Mouse (Mus musculus): ENCODE measurements around the gene Twf1. TPM values are rescaled to one million over a fixed set of nuclear protein-coding genes. Genes with fewer than 3 reads are reported as not detected.

Twf1 gene
- total RNA-seq (2021), result 10 to 100 TPM; 15.9 to 17.0 TPM
- long read RNA-seq, experiment 1, transcript Twf1-201 (9 exons, 3,025 nt), result major isoform, 10 of 11 reads
- long read RNA-seq, experiment 1, partial matches to known transcripts, result 0 of 11 reads
- long read RNA-seq, experiment 1, other reads (novel, unspliced or antisense), result 1 of 11 reads
- long read RNA-seq, experiment 2, transcript Twf1-201 (9 exons, 3,025 nt), result major isoform, 5 of 6 reads
- long read RNA-seq, experiment 2, partial matches to known transcripts, result 0 of 6 reads
- long read RNA-seq, experiment 2, other reads (novel, unspliced or antisense), result 1 of 6 reads

- peak; percentile 99 for DNase-seq
- intact Hi-C loops (cut with DNase I; ENCODE audit: low total_unique reads), result no loop called here
Measured at GRCm38 (mm10) chr15:94589219-94590075, at the start of gene Twf1. Gene Twf1, minus strand, starts transcription at chr15:94589889.

- intact Hi-C loops (cut with DNase I; ENCODE audit: low total_unique reads), result no loop called here
- no peak for DNase-seq
Measured at GRCm38 (mm10) chr15:94639126-94639525, 49.4 kb upstream of the Twf1 start.

DNA sequence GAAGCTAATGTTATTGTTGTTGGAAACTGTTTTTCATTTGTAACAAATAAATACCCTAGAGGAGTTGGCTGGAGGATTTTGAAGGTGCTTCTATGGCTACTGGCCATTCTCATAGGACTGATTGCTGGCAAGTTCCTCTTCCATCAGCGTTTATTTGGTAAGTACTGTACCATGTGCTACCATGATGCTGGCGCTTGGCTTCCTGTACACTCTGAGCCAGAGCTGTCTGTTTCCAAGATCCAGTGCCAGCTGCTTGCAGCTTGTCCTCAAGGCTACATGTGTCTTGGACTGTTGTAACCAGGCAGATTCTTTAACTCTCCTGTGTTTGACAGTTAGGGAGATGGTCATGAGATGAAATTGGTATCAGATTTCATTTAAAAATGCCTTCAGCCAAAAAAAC, 48.5 kb upstream of the Twf1 start:
- no peak for DNase-seq
- intact Hi-C loops (cut with DNase I; ENCODE audit: low total_unique reads), result no loop called here

DNA sequence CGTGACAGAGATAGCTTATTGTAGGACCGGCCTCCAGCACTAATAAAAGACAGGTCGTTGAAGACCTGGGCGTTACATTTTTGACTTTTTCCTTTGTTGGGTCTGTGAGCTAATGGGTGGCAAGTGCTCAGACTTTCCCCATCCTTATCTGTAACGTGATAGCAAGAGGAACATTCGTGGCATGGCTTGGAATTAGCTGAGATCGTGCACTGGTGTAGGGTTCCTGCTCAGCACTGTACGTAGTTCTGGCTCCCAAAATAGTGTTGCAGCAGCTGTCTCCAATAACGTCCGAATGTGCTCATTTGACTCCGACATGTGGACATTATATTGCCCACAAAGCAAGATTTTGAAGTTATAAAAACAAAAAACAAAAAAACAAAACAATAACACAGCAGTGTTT, 44.8 kb upstream of the Twf1 start:
- no peak for DNase-seq
- intact Hi-C loops (cut with DNase I; ENCODE audit: low total_unique reads), result no loop called here

DNA sequence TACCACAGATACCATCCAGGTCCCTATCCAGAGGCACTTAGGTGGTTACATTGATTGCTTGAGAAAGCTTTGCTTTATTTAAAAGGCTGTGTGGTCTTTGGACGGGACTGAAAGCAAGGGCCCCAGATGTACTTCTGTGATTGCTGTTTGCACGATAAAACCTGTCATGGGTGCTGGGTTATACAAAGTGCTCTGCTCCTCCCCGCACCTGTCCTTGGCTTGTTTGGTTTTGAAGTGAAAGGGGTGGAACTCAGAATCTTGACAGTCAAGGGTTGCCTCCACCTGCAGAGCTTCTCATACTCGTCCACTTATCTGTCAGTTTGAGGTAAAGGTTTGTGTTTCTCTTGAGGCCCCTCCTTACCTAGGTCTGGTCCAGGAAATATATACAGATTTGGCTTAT, 40.9 kb upstream of the Twf1 start:
- intact Hi-C loops (cut with DNase I; ENCODE audit: low total_unique reads), result no loop called here
- DNase-seq, result no peak

- peak; percentile 66 for DNase-seq
- intact Hi-C loops (cut with DNase I; ENCODE audit: low total_unique reads), result no loop called here
Measured at GRCm38 (mm10) chr15:94628830-94629601, 39.3 kb upstream of the Twf1 start, which contains the start of gene Tmem117. Gene Tmem117, plus strand, starts transcription at chr15:94629232.

- intact Hi-C loops (cut with DNase I; ENCODE audit: low total_unique reads), result no loop called here
- no peak for DNase-seq
Measured at GRCm38 (mm10) chr15:94628463-94628829, 38.8 kb upstream of the Twf1 start.

DNA sequence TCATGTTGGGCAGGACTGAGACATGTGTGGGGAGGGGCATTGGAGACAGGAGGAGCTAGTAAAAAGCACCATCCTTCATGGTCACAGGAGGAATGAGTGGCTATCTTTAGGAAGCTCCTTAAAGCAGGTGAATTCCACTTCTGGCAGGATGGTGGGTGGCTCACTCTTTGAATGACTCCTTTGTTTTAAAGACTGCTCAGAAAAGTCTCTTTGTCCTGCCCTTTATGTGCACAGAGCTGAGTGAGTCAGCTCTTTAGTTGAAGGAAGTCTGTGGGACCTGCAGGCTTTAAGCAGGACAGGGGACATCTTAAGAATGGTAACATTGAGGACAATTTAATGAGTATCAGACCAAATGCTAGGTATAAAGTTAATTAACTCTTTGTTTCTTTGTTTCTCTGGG, 31.2 kb upstream of the Twf1 start:
- intact Hi-C loops (cut with DNase I; ENCODE audit: low total_unique reads), result no loop called here
- no peak for DNase-seq

GRCm38 (mm10) chr15:94616036-94616435, 26.3 kb upstream of the Twf1 start:
- intact Hi-C loops (cut with DNase I; ENCODE audit: low total_unique reads), result no loop called here
- no peak for DNase-seq

- intact Hi-C loops (cut with DNase I; ENCODE audit: low total_unique reads), result no loop called here
- no peak for DNase-seq
Measured at GRCm38 (mm10) chr15:94607768-94608167, 18.1 kb upstream of the Twf1 start.

- intact Hi-C loops (cut with DNase I; ENCODE audit: low total_unique reads), result no loop called here
- DNase-seq, result no peak
Measured at GRCm38 (mm10) chr15:94602441-94602840, 12.8 kb upstream of the Twf1 start.

GRCm38 (mm10) chr15:94601339-94601738, 11.7 kb upstream of the Twf1 start:
- intact Hi-C loops (cut with DNase I; ENCODE audit: low total_unique reads), result no loop called here
- DNase-seq, result peak; percentile 54

- intact Hi-C loops (cut with DNase I; ENCODE audit: low total_unique reads), result no loop called here
- no peak for DNase-seq
Measured at GRCm38 (mm10) chr15:94600145-94600707, 10.5 kb upstream of the Twf1 start.

DNA sequence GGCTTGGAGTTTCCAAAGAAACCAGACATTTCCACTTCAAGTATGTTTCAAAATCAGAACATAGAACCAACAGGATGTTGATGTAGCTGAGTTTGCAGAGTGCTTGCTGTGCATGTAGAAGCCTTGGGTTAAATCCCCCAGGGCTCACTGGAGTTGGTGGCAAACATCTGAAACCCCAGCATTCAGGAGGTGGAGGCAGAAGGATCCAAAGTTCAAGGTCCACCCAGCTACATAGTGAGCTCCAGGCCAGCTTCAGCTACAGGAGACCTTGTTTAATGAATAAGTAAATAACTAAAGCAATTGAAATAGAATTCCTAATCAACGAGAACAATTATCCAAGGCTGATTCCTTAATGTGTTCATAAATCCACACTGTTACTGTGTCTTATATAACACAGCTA, 3.9 kb upstream of the Twf1 start:
- DNase-seq, result no peak
- intact Hi-C loops (cut with DNase I; ENCODE audit: low total_unique reads), result no loop called here

GRCm38 (mm10) chr15:94591356-94591755, 1.7 kb upstream of the Twf1 start:
- intact Hi-C loops (cut with DNase I; ENCODE audit: low total_unique reads), result no loop called here
- no peak for DNase-seq

GRCm38 (mm10) chr15:94590083-94590482, 394 bp upstream of the Twf1 start:
- intact Hi-C loops (cut with DNase I; ENCODE audit: low total_unique reads), result no loop called here
- no peak for DNase-seq

GRCm38 (mm10) chr15:94587826-94588715, 1.6 kb downstream of the Twf1 start:
- intact Hi-C loops (cut with DNase I; ENCODE audit: low total_unique reads), result no loop called here
- no peak for DNase-seq

DNA sequence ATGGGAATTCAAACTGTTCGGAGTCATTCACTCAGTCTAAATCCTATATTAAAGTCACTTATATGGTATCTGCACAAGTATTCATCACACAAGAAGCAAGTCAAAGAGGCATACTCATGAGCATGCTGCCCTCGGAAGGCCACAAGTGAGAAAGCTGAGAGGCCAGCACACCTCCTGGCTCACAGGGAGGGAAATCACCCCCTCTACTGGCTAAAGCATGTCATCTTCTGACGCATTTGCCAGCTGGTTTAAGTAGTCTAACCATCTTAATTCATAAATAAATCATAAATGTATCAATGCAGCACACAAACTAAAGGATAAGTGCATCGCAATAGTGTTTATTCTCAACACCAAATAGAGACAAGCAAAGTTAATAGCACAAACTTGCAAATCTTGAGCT, 5.0 kb downstream of the Twf1 start:
- DNase-seq, result no peak
- intact Hi-C loops (cut with DNase I; ENCODE audit: low total_unique reads), result no loop called here

DNA sequence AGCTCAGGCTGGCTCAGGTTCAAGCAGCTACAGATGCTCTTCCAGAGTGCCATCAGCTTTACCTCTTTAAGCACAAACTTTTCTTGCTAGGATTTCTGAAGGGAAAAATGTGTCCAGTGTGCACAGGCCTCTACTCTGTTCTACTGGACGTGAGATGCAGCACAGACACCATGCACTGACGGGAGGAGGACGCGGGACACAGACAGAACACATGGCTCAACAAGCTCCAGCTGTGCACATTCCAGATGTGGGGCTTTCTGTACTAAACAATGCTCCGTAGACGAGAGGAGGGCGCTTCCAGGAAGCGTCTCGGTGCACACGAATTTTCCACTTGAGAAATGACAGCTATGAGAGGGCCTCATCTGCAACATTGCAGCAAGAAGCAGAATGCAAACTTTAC, 6.5 kb downstream of the Twf1 start:
- intact Hi-C loops (cut with DNase I; ENCODE audit: low total_unique reads), result no loop called here
- DNase-seq, result no peak
